Mouse (Mus musculus): Measurements from ENCODE around the gene Gemin2.

The Gemin2 gene

GRCm38 (mm10) chr12:59040851-59041250, 27.7 kb downstream of the Gemin2 start:
- CTCF ChIA-PET, result interaction anchor here in 2 of 4 experiments (0.8 to 1.4 kb wide), 2 partner anchors 26 to 28 kb away, joined by 3 read pairs; partner anchors contain the start of genes Gemin2 (in 1 of the 2) and Pnn (in 1 of the 2)

GRCm38 (mm10) chr12:59052470-59052869, 39.3 kb downstream of the Gemin2 start:
- ChIA-PET POLR2A (interaction anchor here in 3 of 4 experiments (0.5 to 20.9 kb wide), 8 partner anchors 9 to 29 kb away, joined by 3 to 307 read pairs (median 4); partner anchors contain the start of genes Pnn (in 2 of the 3) and Trappc6b (in 1 of the 3)), CTCF (no interaction called here)

More at GRCm38 (mm10) chr12:59040851-59041250, 27.7 kb downstream of the Gemin2 start:
- POLR2A ChIA-PET, result interaction anchor here (0.6 to 7.6 kb wide), 125 partner anchors 8 to 1810 kb away, joined by 3 to 307 read pairs (median 5); partner anchors contain the start of genes Fbxo33 (in 4 of the 4), Gemin2 (in 4 of the 4), Pnn (in 4 of the 4) and Trappc6b (in 4 of the 4)

- ChIA-PET CTCF (interaction anchor here in 1 of 4 experiments (1.4 kb wide), 1 partner anchor 14 kb away, joined by 3 read pairs; the partner anchor contains the start of gene Pnn), POLR2A (interaction anchor here in 3 of 4 experiments (1.0 to 20.9 kb wide), 8 partner anchors 9 to 21 kb away, joined by 3 to 307 read pairs (median 10); partner anchors contain the start of gene Pnn (in 2 of the 3))
Measured at GRCm38 (mm10) chr12:59053166-59053565, 40.0 kb downstream of the Gemin2 start.

- ChIA-PET POLR2A (interaction anchor here in 3 of 4 experiments (0.7 to 20.9 kb wide), 7 partner anchors 10 to 24 kb away, joined by 3 to 307 read pairs (median 13); partner anchors contain the start of gene Pnn (in 2 of the 3)), CTCF (interaction anchor here in 1 of 4 experiments (1.4 kb wide), 1 partner anchor 13 kb away, joined by 3 read pairs; the partner anchor contains the start of gene Pnn)
Measured at GRCm38 (mm10) chr12:59053976-59054375, 40.8 kb downstream of the Gemin2 start.

DNA sequence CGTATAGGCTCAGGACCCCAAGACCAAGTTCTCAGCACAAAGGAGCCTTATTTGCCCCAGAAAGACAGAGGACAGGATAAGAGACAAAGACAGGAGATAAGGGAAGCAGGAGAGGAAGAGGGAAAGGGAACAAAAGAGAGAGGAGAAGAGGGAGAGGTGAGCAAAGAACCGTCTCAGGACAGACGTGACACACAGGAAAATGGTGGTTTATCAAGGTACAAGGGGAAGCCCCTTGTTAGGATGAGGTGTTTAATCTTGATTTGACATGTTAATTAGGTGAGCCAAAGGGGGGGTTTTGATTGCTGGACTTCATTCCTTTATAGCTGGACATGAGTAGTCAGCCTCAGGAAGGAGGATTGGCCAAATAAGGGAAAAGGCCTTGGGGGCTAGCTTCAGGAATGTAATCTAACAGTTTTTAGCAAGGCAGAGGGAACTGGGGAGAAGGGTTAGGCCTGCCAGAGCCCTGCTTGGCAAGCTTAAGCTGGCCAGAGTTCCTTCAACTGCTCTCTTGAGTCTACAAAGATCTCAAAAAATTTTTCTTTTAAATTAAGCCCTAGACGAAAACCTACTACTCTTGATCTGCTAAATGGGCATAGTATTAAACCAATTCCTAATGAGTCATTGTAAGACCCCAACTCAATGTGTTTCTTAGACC, 42.1 kb downstream of the Gemin2 start:
- POLR2A ChIA-PET, result interaction anchor here (0.6 to 20.9 kb wide), 17 partner anchors 9 to 76 kb away, joined by 3 to 307 read pairs (median 5); partner anchors contain the start of genes Pnn (in 3 of the 4), Gemin2 (in 1 of the 4) and Sec23a (in 1 of the 4)
- CTCF ChIA-PET, result no interaction called here

GRCm38 (mm10) chr12:59056222-59056621, 43.0 kb downstream of the Gemin2 start:
- CTCF ChIA-PET, result no interaction called here
- POLR2A ChIA-PET, result interaction anchor here (0.7 to 20.9 kb wide), 16 partner anchors 8 to 1637 kb away, joined by 3 to 307 read pairs (median 7); partner anchors contain the start of genes Gemin2 (in 2 of the 4), Pnn (in 2 of the 4) and Sec23a (in 1 of the 4)

- POLR2A ChIA-PET, result interaction anchor here in 2 of 4 experiments (1.2 to 20.9 kb wide), 7 partner anchors 8 to 31 kb away, joined by 4 to 307 read pairs (median 8); partner anchors contain the start of gene Pnn (in 2 of the 2)
- CTCF ChIA-PET, result interaction anchor here in 2 of 4 experiments (0.6 to 0.7 kb wide), 2 partner anchors 37 to 170 kb away, joined by 3 to 5 read pairs; no protein-coding TSS in a partner anchor
Measured at GRCm38 (mm10) chr12:59058242-59058641, 45.0 kb downstream of the Gemin2 start.

DNA sequence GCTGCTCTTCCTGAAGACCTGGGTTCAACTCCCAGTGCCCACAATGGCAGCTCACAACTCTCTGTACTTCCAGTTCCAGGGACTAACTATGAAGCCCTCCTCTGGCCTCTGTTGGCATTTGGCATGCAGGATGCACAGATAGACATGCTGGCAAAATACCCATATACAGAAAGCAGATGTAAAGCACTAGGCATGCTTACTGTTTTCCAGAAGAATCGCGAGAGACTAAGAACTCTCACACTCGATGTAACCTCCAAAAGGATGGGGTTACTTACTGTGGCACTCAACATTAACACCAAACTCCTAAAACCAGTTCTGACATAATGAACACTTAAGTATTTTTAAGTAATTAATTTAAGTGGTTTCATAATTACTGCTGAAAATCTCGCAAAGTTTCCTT, 47.1 kb downstream of the Gemin2 start:
- ChIA-PET POLR2A (interaction anchor here (0.8 to 20.9 kb wide), 24 partner anchors 8 to 160 kb away, joined by 3 to 307 read pairs (median 4); partner anchors contain the start of genes Fbxo33 (in 3 of the 4), Gemin2 (in 1 of the 4), Mia2 (in 1 of the 4) and Sec23a (in 1 of the 4)), CTCF (interaction anchor here in 1 of 4 experiments (1.2 kb wide), 1 partner anchor 12 kb away, joined by 4 read pairs; no protein-coding TSS in a partner anchor)

GRCm38 (mm10) chr12:59060993-59061595, 47.9 kb downstream of the Gemin2 start, which contains the start of gene Trappc6b:
Gene Trappc6b, minus strand, starts transcription at chr12:59061472.
- ChIA-PET POLR2A (interaction anchor here (0.6 to 20.9 kb wide), 28 partner anchors 9 to 159 kb away, joined by 3 to 307 read pairs (median 4); partner anchors contain the start of genes Fbxo33 (in 2 of the 4), Gemin2 (in 2 of the 4), Sec23a (in 2 of the 4) and Mia2 (in 1 of the 4)), CTCF (interaction anchor here in 2 of 4 experiments (0.6 to 1.2 kb wide), 2 partner anchors 13 to 99 kb away, joined by 3 to 4 read pairs; no protein-coding TSS in a partner anchor)

GRCm38 (mm10) chr12:59064837-59065236, 51.6 kb downstream of the Gemin2 start:
- ChIA-PET CTCF (no interaction called here), POLR2A (interaction anchor here in 3 of 4 experiments (0.6 to 20.9 kb wide), 4 partner anchors 23 to 53 kb away, joined by 3 to 307 read pairs (median 50); partner anchors contain the start of genes Gemin2 (in 1 of the 3) and Sec23a (in 1 of the 3))

- CTCF ChIA-PET, result interaction anchor here in 2 of 4 experiments (1.3 kb wide), 2 partner anchors 66 to 154 kb away, joined by 3 read pairs; partner anchors contain the start of gene Fbxo33 (in 1 of the 2)
- POLR2A ChIA-PET, result interaction anchor here (1.1 to 20.9 kb wide), 24 partner anchors 10 to 1836 kb away, joined by 3 to 307 read pairs (median 14); partner anchors contain the start of genes Gemin2 (in 2 of the 4), Fbxo33 (in 1 of the 4), Mipol1 (in 1 of the 4) and Prps1l3 (in 1 of the 4)
Measured at GRCm38 (mm10) chr12:59065776-59066175, 52.6 kb downstream of the Gemin2 start.

DNA sequence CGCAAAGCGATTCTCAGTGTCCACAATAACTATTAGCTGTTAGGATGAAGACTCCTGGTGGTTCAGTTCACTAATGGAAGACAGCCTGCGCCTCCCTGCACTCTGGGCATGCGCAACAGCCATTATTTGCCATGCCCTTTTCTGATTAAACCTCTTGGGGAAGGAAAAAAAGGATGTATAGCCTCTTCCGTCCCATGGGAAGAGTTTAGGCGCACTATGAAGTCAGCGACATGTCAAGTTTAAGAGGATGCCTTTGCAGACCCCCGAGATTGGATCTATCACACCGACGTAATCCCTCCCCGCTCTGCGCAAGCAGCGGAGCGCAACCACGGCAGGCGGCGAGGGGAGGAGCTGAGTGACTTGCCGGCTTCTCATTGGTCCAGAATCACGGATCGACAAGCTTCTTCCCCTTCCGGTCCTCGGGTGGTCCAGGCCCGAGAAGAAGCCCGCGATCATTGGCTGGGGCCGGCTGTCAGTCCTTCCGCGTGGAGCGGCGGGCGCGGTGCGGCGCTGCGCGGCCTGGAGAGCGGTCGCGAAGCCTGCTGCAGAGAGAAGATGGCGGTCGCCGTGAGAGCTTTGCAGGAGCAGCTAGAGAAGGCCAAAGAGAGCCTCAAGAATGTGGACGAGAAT, 53.4 kb downstream of the Gemin2 start, which contains the start of gene Pnn:
Gene Pnn, plus strand, starts transcription at position 437 of the 630 bp plus-strand sequence.
- ChIA-PET CTCF (interaction anchor here in 2 of 4 experiments (0.5 to 1.3 kb wide), 10 partner anchors 10 to 154 kb away, joined by 3 to 4 read pairs (median 3); partner anchors contain the start of genes Fbxo33 (in 1 of the 2) and Mia2 (in 1 of the 2)), POLR2A (interaction anchor here (0.5 to 20.9 kb wide), 80 partner anchors 8 to 1837 kb away, joined by 3 to 307 read pairs (median 5); partner anchors contain the start of genes Fbxo33 (in 4 of the 4), Gemin2 (in 3 of the 4), Mia2 (in 1 of the 4) and Mipol1 (in 1 of the 4))

GRCm38 (mm10) chr12:59067095-59067494, 53.9 kb downstream of the Gemin2 start:
- ChIA-PET CTCF (interaction anchor here in 2 of 4 experiments (0.5 to 1.3 kb wide), 10 partner anchors 9 to 153 kb away, joined by 3 to 4 read pairs (median 3); partner anchors contain the start of genes Fbxo33 (in 1 of the 2) and Mia2 (in 1 of the 2)), POLR2A (interaction anchor here (0.5 to 20.9 kb wide), 77 partner anchors 9 to 1837 kb away, joined by 3 to 307 read pairs (median 5); partner anchors contain the start of genes Fbxo33 (in 4 of the 4), Gemin2 (in 3 of the 4), Mia2 (in 1 of the 4) and Mipol1 (in 1 of the 4))

DNA sequence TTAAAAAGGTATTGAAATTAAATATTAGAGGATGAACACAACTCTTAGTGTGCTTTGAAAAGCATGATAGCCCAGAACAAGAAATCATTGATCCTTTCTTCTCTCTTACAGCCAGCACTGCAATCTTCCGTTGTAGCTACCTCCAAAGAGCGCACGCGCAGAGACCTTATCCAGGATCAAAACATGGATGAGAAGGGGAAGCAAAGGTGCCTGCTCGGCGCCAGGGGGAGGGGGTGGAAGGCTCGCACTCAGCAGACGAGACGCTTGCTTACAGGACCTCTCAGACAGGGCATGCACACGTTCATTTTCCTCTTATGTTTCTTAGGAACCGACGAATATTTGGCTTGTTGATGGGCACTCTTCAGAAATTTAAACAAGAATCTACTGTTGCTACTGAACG, 55.6 kb downstream of the Gemin2 start:
- ChIA-PET POLR2A (interaction anchor here in 2 of 4 experiments (1.5 to 20.9 kb wide), 5 partner anchors 11 to 57 kb away, joined by 3 to 307 read pairs (median 13); partner anchors contain the start of genes Gemin2 (in 2 of the 2) and Sec23a (in 1 of the 2)), CTCF (no interaction called here)

DNA sequence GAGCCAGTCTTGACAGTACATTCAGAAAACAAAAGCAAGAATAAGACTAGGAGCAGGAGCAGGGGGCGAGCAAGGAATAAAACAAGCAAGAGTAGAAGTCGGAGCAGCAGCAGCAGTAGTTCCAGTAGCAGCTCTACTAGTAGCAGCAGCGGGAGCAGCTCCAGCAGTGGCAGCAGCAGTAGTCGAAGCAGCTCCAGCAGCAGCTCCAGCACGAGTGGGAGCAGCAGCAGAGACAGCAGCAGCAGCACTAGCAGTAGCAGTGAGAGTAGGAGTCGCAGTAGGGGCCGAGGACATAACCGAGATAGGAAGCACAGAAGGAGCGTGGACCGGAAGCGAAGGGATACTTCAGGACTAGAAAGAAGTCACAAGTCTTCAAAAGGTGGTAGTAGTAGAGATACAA, 59.1 kb downstream of the Gemin2 start:
- CTCF ChIA-PET, result no interaction called here
- POLR2A ChIA-PET, result interaction anchor here in 3 of 4 experiments (0.6 to 1.8 kb wide), 7 partner anchors 12 to 1617 kb away, joined by 3 to 7 read pairs (median 4); partner anchors contain the start of gene Gemin2 (in 1 of the 3)

- POLR2A ChIA-PET, result interaction anchor here in 2 of 4 experiments (0.9 to 2.2 kb wide), 6 partner anchors 10 to 146 kb away, joined by 3 to 13 read pairs (median 3); no protein-coding TSS in a partner anchor
- CTCF ChIA-PET, result no interaction called here
Measured at GRCm38 (mm10) chr12:59074052-59074451, 60.9 kb downstream of the Gemin2 start.

All from embryonic stem cell, embryonic (primary cell).